Mouse (Mus musculus): Measurements from ENCODE around the gene Scamp2.

Gene Scamp2

DNA sequence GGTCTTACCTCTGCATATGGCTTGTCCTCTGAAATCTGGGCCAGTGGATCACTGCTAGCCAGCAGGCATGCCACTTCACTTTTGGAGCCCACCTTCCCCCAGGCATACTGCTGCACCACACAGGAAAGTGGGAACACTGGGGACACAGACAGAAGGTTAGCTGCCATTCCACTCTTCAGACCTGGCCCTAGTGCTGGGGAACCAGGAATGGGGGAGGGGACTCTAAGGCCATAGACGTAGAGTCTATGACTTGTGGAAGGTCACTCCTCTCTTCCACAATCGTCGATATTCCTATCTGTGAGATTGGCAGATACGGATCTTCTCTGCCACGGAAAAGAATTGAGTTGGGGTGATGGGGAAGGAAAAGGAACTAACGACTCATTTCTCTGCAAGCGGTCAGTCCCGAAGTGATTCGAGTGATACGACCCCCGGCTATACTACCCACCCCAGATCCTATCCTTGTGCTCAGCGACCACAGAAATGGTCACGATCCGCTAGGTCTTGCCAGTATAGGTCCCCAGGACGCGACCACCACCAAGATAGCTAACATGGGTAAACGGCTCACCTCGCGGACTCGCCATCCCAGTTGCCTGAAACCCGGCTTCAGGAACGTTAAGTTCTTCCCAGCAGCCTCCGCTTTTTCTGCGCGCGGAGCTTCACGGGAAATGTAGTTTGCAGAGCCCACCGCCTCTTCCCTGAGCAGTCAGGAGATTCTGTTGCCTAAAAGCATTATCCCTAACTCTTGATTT lies 8.4 kb upstream of the Scamp2 start, which contains the start of gene Mpi:
Gene Mpi, minus strand, starts transcription at position 625 of the 749 bp plus-strand sequence.
- peak; percentile 69 for DNase-seq

DNA sequence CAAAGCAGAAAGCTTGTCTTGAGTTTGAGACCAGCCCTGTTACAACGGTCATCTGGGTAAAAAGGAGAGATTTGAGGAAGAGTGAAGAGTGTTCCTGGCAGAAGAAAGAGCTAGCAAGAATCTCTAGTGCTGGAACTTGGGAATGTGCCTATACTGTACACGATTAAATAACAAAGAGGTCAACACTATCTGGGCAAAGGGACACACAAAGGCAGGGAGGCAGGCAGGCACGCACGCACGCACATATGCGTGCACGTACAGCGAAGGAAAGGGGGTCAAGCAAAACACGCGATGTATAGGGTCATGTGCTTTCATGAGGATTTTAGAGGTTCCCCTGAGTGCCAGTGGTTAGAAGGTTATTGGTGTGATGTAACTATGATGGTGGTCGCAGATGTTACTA lies 7.6 kb upstream of the Scamp2 start:
- DNase-seq = no peak

DNA sequence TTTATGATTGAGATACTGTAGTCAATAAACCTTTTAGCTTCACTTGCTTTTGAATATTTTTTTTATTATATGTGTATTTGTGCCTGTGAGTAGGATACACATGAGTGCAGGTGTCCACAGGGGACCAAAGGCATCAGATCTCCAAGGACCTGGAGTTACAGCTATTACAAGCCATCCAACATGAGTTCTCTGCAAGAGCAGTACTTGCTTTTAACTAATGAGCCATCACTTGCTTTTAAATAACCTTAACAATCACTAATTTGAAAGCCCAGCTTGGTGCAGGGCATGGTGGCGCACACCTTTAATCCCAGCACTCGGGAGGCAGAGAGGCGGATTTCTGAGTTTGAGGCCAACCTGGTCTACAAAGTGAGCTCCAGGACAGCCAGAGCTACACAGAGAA lies 6.0 kb upstream of the Scamp2 start:
- DNase-seq = no peak

DNA sequence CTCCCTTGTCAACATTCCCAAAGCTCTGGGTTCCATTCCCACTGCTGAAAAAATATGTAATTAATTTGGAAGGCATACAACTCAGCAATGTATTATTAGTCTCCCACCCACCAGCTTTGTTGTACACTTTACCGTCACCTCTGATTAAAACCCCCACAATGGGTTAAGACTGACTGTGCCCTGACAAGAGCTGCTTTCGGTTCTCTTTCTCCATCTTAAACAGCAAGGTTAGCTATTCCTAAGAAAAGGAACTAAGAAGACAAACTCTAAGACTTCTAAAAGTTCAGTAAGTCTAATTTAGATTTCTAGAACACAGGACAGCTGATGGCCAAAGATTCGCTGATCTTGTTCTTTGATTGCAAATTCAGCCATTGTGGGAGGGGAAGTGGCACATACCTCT lies 3.5 kb upstream of the Scamp2 start:
- no peak for DNase-seq

DNA sequence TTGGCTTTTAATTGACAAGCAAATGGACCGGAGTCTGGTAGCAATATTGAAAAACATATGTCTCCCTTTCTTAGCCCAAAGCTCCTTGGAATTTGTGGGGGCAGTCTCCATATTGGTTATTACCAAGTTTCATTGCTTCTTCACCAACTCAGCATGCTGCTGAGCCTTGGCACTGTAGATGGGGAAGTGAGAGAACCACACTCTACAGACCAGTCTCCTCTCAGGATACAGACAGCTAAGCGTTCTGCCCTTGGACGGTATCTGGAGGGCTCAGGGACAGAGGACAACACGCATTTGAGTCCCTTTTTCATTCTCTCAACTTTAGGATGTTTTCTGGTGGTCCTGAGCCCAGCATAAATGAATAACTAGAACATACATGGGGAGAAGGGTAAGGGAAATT lies 2.1 kb upstream of the Scamp2 start:
- DNase-seq = no peak

DNA sequence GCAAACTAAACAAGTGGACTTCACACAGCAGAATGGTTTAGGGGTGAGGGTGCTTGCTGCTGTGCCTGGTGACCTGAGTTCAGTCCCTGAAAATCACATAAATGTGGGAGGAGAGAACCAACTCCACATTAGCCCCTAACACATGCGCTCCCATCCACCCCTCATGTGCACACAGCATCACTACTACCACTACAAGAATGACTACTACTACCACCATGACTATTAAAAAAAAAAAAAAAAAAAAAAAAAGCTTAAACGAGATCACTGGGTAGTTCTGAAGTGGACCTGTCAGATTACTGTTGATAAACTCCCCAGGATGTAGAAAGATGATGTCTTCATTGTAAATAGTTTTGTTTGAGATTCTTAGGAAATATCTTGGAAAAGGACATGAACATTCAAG lies 1.2 kb upstream of the Scamp2 start:
- no peak for DNase-seq

DNA sequence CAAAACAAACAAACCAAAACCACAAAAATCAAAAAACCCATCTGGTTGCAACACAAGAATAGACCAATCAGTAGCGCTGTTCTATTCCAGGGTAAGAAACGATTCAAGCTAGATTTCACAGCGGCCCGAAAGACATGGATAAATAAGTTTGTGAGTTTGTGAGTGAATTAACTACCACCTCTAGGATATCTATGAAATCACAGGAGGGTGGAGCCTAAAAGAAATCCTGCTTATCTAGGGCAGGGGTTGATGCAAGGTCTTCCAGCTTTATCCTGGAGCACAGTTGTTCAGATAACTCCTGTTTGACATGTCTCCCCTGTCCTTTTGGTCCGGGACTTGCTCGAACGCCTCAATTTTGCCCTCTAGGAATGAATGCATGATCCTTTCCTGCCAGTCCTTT lies 480 bp upstream of the Scamp2 start:
- no peak for DNase-seq

DNA sequence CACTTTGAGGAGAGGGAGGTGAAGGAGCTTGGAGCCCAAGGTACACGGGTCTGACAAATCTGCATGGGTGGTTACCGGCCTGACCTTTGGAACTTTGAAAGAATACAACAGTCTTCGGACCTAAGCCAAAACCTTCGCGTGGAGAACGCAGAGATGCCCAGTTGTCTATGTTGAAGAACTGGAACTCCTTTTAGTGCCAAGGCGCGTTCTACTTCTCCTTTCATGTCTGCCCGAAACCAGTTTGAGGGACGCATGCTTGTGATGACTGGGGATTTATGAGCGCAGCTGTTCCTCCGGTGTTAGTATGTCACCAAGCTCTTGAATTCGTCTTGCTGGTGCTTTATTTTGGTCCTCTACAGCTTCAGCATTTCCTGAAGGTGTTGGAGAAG lies 962 bp downstream of the Scamp2 start:
- DNase-seq = no peak

DNA sequence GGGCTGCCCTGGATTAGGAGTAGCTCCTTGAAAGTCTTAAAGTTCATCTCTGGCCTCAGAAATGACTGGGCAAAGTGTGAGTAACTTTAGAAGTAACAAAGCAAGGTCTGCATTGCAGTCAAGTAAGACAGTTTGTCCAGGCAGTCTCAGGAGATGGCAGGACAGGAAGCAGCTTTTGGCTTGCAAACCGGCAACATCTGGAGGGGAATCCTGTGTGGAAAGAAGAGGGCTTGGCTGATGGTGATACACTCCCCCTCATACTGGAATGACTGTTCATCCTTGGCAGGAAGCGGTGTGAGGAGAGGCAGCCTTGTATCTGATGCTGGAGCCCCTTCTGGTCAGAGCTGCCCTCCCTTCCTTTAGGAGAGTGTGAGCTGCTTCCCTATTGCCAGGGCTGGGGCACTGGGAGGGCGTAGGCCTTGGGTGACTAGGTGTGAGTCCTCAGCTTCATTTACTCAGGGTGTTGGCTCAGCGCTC lies 2.2 kb downstream of the Scamp2 start:
- no peak for DNase-seq

DNA sequence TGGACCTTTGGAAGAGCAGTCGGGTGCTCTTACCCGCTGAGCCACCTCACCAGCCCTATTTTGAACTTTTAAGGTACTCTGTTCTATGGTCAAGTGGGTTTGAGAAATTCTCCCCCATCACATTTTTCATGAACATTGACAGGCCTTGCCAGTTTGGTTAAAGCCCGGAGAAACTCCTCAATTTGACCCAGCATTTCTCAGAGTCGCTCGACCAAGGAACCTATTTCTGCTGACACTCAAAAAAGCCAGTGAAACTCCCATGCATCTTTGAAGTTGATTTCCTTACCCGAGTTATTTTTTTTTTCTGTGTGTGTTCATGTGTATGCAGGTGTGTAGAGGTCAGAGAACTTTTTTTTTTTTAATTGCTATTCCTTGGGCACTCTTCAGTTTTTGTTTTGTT lies 3.9 kb downstream of the Scamp2 start:
- no peak for DNase-seq

DNA sequence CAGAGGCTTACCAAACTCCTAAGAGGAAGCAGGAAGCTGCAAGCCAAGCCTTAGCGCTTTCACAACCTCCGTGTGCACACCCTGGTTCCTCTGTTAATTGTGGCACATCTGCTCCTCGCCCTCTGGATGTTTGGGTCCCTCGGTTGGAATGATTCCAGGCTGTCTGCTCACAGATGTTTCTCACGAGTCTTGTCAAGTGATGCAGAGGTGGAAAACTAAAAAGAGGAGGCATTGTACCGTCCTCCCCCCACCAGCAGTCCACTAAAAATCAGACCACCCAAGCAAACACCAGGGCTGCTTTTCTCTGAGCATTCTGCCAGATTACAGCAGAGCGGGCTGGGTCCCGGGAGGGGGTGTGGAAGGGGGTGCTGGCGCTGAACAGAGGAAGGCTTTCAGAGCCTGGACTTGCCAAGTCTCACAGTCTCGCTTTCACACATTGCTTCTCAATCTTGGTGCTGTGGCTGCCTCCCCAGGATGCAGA lies 5.0 kb downstream of the Scamp2 start:
- DNase-seq = no peak

DNA sequence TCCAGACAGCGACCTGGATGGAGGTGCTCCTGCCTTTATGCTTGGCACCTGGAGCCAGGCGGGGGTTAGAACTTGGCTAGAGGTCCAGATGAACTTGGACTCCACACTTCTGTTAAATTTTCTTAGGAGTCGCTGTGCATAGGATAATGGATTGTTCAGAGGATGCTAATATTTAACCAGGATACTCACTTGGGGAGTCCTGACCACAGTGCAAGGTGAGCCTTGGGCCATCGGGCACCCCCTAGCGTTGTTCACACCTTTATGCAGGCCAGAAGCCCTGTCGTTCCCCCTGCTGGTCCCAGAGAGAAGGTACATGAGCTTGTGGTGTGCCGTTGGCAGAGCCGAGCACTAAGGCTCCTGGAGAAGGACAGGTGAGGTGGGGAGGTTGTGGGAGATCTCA lies 6.1 kb downstream of the Scamp2 start:
- DNase-seq = no peak

DNA sequence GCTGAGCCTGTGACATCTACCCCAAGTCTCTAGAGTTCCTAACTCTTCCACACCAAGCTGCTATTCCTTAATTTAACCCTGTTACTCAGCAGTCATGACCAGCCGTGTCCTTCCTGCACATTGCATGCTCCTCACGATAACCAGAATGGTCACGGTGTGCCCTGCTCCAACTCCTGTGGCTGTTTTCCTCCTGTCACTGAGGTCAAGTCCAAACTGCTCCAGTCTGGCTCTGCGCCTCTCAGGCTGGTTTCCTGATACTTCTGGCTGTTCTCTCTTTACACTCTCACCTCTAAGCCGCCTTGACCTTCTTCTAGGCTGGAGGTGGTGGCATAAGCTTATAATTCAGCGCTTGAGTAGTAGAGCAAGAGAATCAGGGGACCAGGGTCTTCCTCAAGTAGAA lies 7.8 kb downstream of the Scamp2 start:
- DNase-seq = no peak

DNA sequence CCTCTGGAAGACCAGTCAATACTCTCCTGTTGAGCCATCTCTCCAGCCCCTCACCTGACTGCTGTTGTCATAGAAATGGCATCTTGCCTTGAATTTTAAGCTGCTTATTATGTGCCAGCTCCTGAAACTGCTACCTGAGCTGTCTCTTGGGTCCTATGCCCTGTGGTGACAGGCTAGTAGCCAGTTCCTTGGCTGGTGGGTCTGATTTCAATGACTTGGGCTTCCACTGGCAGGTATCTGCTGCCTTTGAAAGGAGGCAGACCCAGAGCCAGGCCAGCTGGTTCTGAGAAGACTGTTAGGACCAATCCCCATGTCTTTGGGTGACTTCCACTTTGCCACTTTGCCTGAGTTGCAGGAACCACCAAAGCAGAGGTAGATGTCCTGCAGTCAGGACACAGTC lies 13.7 kb downstream of the Scamp2 start:
- no peak for DNase-seq

DNA sequence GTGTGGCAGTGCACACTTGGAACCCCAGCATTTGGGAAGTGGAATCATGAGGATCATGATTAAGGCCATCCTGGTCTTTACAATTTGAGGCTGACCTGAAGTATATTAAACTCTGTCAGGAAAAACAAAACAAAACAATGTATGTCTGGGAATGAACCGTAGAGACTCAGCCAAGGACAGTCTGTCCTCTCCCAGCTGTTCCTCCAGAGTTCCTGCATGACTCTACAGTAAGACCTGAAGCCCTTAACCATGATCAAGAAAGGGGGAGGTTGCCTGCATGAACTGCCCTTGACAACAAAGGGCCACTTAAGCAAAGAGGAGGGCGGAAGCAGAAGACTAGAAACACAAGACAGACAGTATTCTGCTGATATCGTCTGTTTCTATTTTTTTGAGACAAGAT lies 14.8 kb downstream of the Scamp2 start:
- no peak for DNase-seq

DNA sequence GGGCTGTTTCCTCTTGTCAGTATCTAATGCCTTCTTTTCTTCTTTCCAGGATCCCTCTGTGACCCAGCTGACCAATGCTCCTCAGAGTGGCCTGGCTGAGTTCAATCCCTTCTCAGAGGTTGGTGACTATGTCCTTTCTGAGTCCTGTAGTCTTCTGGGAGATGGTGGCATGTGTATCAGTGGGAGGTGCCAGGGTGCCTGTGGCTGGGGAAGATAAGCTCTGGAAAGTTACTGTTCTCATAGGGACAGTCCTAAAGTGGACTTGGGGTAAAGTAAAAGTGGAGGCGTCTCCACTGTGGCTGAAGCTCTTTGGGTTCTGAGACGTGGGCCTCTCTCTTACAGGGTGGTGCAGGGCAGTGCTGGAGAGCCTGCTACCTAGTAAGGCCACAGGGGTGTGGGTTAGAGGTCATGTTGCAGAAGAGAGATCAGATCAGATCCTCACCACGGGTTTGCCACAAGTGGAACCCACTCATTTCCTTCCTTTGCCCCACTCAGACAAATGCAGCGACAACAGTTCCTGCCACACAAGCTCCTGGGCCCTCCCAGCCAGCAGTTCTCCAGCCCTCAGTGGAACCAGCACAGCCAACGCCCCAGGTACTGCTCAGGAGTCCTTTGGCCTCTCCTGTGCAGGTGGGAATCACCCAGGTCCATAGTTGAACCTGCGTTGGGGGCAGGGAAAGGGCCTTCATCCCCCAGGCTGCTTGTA lies 16.6 kb downstream of the Scamp2 start:
- DNase-seq = no peak

DNA sequence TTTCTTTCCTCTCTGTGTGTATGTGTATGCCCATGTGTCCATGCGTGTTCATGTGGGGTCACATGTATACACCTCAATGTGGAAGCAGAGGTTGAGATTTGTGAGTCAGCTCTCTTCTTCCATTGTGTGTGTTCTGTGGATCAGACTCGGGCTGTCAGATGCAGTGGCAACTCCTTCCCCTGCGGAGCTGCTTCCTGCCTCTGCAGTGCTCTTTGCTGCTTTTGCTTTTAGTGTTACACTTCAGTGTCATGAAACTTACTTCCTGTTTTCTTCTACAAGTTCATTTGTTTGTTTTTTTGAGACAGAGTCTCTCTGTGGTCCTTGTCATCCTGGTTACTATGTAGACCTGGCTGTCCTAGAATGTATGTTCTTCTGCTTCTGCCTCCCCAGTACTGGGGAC lies 24.2 kb downstream of the Scamp2 start:
- no peak for DNase-seq

DNA sequence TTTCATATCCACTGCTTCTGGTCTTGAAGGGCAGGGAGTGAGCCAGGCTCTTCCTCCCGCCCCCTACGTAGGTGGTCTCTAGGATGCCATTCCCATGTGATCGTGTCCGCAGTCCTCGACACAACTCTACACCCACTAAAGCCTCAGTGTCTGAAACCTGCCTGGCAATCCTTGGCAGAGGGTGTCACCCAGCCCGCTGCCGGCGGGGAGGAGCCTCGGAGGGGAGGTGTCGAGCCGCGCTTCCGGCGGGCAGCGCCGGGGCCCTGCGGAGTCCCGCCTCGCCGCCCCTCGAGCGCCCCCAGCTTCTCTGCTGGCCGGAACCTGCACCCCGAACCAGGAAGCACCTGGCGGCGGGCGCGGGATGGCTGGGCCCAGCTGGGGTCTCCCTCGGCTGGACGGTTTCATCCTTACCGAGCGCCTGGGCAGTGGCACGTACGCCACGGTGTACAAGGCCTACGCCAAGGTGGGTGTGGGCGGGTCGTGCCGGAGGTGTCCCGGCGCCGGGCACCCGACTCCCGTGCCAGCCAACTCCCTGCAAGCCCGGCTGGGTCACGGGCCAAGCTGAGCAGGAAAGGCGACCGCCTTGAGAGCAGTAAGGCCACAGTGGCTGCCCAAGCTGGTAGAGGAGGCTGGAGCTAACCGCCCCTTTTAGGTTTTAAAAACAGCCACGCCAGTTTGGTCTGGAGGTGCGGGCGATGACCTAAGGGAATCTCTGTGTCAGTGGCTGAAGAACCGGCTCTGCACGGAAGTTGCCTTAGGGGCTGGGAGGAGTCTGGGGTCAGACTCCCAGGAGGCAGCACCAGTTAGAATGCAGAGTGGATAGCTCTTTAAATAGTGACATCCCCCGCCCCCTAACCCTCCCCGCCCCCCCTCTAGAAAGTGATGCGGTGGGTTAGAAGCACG lies 28.7 kb downstream of the Scamp2 start, which contains the start of gene Ulk3:
Gene Ulk3, plus strand, starts transcription at position 229 of the 903 bp plus-strand sequence.
- peak; percentile 93 for DNase-seq

DNA sequence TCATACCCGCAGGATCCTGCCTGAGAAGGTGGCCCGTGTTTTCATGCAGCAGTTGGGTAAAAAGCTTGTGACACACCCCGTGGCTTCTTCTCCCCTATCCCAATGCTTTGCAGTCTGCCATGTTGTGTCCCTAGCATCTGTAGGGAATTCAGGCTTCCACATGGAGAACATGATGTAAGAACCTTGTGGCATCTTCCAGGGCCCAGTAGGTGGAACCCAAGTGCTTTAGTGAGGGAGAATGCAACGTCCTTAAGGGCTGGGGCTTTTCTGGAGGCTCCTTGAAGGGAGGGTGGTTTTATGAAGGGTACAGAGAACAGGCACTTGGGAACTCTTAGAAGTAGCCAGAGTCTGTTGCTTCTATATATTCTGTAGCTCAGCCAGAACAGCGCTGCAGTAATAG lies 30.0 kb downstream of the Scamp2 start:
- DNase-seq = no peak

DNA sequence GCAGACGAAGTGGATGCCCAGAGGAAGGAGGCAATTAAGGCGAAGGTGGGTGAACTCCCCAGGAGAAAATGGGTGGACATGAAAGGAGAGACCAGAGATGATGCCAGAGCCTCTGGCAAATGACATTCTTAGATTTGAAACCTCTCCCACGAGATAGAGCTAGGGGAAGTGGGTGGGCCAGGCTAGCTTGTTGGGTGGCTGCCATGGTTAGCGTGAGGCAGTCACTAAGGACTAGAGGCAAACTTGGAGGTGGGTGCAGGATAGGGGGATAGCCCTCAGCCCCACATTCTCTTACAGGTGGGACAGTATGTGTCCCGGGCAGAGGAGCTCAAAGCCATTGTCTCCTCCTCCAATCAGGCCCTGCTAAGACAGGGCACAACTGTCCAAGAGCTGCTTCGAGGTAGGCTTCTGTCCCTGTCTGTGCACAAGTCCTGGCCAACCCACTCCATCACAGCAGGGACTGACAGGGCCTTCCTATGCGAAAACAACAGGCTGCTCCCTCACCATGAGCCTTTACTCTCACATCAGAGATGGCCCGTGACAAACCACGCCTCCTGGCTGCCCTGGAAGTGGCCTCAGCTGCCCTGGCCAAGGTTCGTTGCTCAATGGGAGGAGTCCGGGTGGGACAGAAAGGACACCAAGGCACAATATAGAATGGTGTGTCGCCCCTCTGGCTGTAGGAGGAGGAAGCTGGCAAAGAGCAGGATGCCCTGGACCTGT lies 32.9 kb downstream of the Scamp2 start:
- DNase-seq = no peak

DNA sequence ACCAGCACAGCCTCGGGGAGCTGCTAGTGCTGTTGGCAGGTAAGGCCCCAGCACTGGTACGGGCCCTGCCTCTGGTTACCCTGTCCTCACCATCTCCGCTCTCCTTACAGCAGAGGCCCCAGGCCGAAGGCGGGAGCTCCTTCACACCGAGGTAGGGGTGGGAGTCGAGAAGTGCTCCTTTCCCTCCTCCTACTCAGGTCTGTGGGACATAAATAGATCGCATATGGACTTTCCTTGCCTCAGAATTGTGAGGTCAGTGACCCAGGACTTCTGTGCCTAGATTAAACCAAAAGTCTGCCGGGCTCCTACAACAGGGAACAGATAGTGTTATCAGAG lies 33.4 kb downstream of the Scamp2 start:
- no peak for DNase-seq

DNA sequence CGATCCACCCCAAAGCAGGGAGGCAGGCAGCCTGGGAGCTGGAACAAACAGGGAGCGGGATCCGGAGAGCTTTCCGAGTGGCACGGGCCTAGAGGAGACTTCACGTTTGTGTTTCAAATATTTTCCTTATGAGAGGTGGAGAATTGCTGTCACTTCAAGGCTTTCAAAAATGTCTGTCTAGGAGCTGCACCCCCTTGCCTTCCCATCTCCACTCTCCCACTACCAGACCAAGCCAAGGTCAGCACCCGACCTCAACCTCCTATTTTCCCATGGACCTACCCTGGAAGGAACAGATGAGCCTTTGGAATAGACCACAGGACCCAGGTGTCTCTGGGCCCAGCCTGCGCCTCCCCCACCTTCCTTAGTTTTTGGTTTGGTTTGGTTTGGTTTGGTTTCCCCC lies 36.5 kb downstream of the Scamp2 start:
- no peak for DNase-seq

DNA sequence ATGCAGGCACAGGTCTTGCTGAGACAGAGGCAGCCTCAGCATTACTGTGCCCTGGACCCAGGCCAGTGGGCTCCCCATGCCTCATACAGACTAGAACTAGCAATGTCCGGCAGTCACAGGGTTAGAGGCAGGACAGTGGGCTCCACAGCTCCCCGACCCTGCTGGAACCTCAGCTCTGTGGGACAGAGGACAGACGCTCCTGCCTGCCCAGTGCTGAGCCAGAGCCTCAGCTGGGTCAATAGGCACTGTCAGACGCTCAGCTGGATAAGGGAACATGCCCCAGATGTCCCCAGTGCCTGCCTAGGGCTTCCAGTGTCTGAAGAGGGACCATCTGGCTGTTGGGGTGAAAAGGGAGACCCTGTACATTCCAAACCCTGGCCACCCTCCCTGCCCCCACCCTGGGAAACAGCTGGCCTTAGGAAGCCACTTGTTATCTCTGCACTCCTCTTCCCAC lies 37.2 kb downstream of the Scamp2 start:
- DNase-seq = no peak

Measured in thymus, postnatal 14 days (tissue).